Mouse (Mus musculus): Measurements from ENCODE around the gene Npy2r. TPM values are rescaled to one million over a fixed set of nuclear protein-coding genes. Genes with fewer than 3 reads are reported as not detected.

The Npy2r gene
- 0.13 TPM in 1 of 2 replicates, not detected in the other for polyA plus RNA-seq (2012; rRNA removed)

DNA sequence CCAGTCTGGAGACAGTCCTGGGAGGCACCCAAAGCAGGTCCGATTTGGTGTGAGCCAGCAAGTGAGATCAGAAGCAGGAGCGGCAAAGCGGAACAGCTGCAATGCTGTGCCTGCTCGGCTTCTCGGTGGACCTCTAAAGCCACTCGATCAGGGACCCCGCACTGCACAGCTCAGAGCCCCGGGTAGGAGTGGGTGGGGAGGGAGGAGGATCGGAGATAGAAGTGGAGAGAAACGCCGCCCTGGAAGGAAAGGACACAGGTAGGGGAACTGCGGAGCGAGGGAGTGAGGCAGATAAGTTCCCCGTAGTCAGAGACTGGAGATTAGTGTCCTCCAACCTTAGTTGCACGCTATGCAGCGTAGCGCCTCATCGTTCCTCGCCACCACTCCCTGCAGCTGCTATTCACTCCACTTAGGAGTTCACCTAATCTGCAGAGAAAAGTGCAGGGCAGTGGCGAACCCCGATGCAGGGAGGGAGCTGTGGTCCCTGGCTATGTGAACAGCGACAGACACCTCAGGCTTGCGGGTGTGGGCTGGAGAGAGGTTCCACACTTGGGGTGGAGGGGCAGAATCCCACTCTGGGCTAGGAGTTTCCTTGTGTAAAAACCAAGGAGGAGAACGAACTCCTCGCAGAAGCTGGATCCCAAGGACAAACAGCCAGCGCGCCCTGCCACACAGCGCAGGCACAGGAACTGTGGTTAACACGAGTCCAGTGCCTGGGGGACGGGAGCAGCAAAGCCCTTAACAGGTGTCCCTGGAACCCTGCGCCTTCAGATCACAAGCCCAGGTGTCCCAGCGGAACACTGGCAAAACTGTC lies at the start of gene Npy2r:
TSS of gene Npy2r (minus strand) at position 177 of the 814 bp plus-strand sequence.
- no peaks in the 10 kb centered on the region for H3K36me3 ChIP-seq (ENCODE audit: control insufficient read depth, insufficient read depth, low read length)
- peaks cover 8% of the 10 kb centered on the region for H3K4me1 ChIP-seq (ENCODE audit: control insufficient read depth, insufficient read depth, low read length)
- TF ChIP-seq POLR2A (IDR thresholded peaks at IDR 0.05; ENCODE audit: control insufficient read depth, low read depth, low read length) (no peak), CTCF (IDR thresholded peaks at IDR 0.05; ENCODE audit: control insufficient read depth, insufficient read depth, insufficient replicate concordance, low read depth, low read length) (no peak)
- H3K4me3 ChIP-seq (ENCODE audit: control insufficient read depth, low read depth, low read length), result peak within 1 kb of the TSS; percentile 46
- no peak within 1 kb of the TSS for H3K27ac ChIP-seq (ENCODE audit: control insufficient read depth, insufficient read depth, low read depth, low read length)
- H3K27me3 ChIP-seq (ENCODE audit: control insufficient read depth, insufficient read depth, low read length), result peaks cover 2% of the 10 kb centered on the region; the same call in 1 of the 2 replicates

DNA sequence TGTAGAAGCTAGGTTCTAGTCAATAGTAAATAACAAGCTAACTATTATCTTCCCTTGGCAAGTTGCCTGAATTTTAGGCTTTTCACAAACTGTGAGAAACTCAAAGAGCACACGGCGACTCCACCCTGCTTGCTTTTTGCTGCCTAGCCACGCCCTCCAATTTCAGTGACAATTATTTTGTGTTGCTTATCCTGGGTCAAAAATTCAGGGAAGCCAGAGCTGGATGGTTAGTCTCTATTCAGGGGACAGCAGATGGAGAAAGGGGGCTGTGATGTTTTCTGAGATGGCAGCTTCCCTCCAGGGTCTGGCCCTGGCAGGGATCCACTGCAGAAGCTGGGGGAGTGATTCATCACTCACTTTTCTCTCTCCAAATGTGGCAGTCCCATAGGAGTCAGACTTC lies 9.9 kb upstream of the Npy2r start:
- H3K4me1 ChIP-seq (ENCODE audit: control insufficient read depth, insufficient read depth, low read length), result no peaks in the 10 kb centered on the region
- TF ChIP-seq CTCF (IDR thresholded peaks at IDR 0.05; ENCODE audit: control insufficient read depth, insufficient read depth, insufficient replicate concordance, low read depth, low read length) (no peak), POLR2A (IDR thresholded peaks at IDR 0.05; ENCODE audit: control insufficient read depth, low read depth, low read length) (no peak)
- no peaks in the 10 kb centered on the region for H3K27me3 ChIP-seq (ENCODE audit: control insufficient read depth, insufficient read depth, low read length)
- no peak overlapping the region for H3K4me3 ChIP-seq (ENCODE audit: control insufficient read depth, low read depth, low read length)
- H3K36me3 ChIP-seq (ENCODE audit: control insufficient read depth, insufficient read depth, low read length), result no peaks in the 10 kb centered on the region
- no peak overlapping the region for H3K27ac ChIP-seq (ENCODE audit: control insufficient read depth, insufficient read depth, low read depth, low read length)

DNA sequence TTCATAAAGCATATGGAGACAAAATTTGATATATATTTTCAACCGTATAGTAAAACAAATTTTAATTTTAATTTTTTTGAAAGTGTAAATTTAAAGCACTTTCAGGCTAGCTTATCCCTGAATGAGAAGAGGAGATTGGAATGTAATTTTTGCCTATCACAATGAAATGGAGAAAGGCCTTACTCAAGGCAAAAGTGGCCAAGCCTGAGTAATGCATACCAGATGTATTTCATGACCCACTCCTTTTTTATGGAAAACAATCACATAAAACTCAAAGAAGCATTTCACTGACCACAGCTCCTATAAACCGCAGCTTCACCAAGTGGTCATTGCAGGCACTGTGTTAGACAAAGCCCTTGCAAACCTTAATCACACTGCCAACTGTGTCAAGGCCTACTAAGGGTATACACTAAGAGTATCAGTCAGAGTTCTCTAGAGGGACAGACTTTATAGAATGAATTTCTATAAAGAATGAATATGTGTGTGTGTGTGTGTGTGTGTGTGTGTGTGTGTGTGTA lies 8.5 kb upstream of the Npy2r start:
- TF ChIP-seq CTCF (IDR thresholded peaks at IDR 0.05; ENCODE audit: control insufficient read depth, insufficient read depth, insufficient replicate concordance, low read depth, low read length) (no peak), POLR2A (IDR thresholded peaks at IDR 0.05; ENCODE audit: control insufficient read depth, low read depth, low read length) (no peak)
- H3K4me3 ChIP-seq (ENCODE audit: control insufficient read depth, low read depth, low read length), result no peak overlapping the region
- no peaks in the 10 kb centered on the region for H3K36me3 ChIP-seq (ENCODE audit: control insufficient read depth, insufficient read depth, low read length)
- no peak overlapping the region for H3K27ac ChIP-seq (ENCODE audit: control insufficient read depth, insufficient read depth, low read depth, low read length)
- no peaks in the 10 kb centered on the region for H3K4me1 ChIP-seq (ENCODE audit: control insufficient read depth, insufficient read depth, low read length)
- H3K27me3 ChIP-seq (ENCODE audit: control insufficient read depth, insufficient read depth, low read length), result no peaks in the 10 kb centered on the region

DNA sequence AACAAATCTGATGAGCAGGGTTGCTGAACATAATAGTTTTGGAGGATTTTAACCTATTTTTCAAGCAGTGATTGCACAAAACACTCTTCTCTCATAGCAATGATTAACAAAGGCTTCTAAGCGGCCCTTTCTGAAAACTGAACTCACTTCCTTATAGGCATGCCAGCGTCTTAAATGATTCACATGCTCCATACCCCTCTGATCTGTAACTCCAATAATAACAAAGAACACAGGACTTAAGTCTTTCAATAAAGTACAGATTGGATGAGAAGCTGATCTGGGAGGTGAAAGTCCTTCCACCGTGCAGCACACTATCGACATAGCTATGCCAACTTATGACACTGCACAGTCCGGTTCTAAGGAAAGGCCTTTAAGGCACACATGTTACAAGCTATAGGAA lies 2.0 kb upstream of the Npy2r start:
- H3K36me3 ChIP-seq (ENCODE audit: control insufficient read depth, insufficient read depth, low read length), result no peaks in the 10 kb centered on the region
- TF ChIP-seq POLR2A (IDR thresholded peaks at IDR 0.05; ENCODE audit: control insufficient read depth, low read depth, low read length) (no peak), CTCF (IDR thresholded peaks at IDR 0.05; ENCODE audit: control insufficient read depth, insufficient read depth, insufficient replicate concordance, low read depth, low read length) (no peak)
- peaks cover 2% of the 10 kb centered on the region; the same call in 1 of the 2 replicates for H3K27me3 ChIP-seq (ENCODE audit: control insufficient read depth, insufficient read depth, low read length)

DNA sequence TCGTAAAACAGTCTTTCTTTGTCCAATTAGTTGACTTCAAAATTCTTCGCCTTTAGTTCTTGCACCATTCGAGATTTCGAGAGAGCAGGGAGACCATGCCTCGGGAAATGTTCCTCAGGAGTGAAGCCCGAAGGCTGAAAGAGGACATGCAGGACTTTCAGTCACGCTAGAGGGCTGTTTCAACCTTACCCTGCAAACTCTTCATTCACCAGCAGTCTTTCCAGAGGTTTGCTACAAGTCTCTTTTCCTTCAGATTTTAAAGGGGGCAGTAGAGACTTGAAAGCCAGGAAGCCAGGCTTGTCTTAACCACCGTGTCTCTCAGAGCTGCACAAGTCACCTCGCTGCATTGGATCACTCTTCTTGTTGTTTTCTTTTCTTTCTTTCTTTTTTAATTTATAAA lies 869 bp upstream of the Npy2r start:
- peaks cover 8% of the 10 kb centered on the region for H3K4me1 ChIP-seq (ENCODE audit: control insufficient read depth, insufficient read depth, low read length)
- no peak for TF ChIP-seq POLR2A (IDR thresholded peaks at IDR 0.05; ENCODE audit: control insufficient read depth, low read depth, low read length)
- no peak for TF ChIP-seq CTCF (IDR thresholded peaks at IDR 0.05; ENCODE audit: control insufficient read depth, insufficient read depth, insufficient replicate concordance, low read depth, low read length)
- no peak overlapping the region for H3K27ac ChIP-seq (ENCODE audit: control insufficient read depth, insufficient read depth, low read depth, low read length)
- no peaks in the 10 kb centered on the region for H3K36me3 ChIP-seq (ENCODE audit: control insufficient read depth, insufficient read depth, low read length)
- H3K27me3 ChIP-seq (ENCODE audit: control insufficient read depth, insufficient read depth, low read length), result peaks cover 2% of the 10 kb centered on the region; the same call in 1 of the 2 replicates
- peak overlapping the region; percentile 11; the same call in 1 of the 2 replicates for H3K4me3 ChIP-seq (ENCODE audit: control insufficient read depth, low read depth, low read length)

More for the DNA sequence above, 2.0 kb upstream of the Npy2r start:
- Histone ChIP-seq H3K4me1 (ENCODE audit: control insufficient read depth, insufficient read depth, low read length) (peaks cover 8% of the 10 kb centered on the region), H3K27ac (ENCODE audit: control insufficient read depth, insufficient read depth, low read depth, low read length) (no peak overlapping the region), H3K4me3 (ENCODE audit: control insufficient read depth, low read depth, low read length) (no peak overlapping the region)

DNA sequence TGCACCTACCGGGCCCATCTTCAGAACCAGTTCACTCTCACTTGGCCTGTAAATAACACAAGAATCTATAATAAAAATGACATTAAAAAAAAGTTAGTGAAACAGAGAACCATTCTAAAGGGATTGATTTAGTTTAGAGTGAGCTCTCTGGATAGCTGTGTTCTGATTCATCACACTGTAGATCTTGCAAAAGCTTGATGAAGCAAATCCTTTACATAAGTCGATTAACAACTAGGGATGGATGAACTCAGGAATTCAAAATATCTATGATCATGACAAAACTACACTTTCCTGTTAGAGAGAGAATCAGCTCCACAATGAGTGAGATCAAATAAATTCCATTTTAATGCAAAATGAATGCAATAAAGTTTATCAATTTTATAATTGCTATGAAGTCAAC lies 6.4 kb downstream of the Npy2r start:
- Histone ChIP-seq H3K4me3 (ENCODE audit: control insufficient read depth, low read depth, low read length) (no peak overlapping the region), H3K36me3 (ENCODE audit: control insufficient read depth, insufficient read depth, low read length) (no peaks in the 10 kb centered on the region), H3K27me3 (ENCODE audit: control insufficient read depth, insufficient read depth, low read length) (no peaks in the 10 kb centered on the region), H3K4me1 (ENCODE audit: control insufficient read depth, insufficient read depth, low read length) (no peaks in the 10 kb centered on the region; the same call in 1 of the 2 replicates), H3K27ac (ENCODE audit: control insufficient read depth, insufficient read depth, low read depth, low read length) (no peak overlapping the region)
- TF ChIP-seq POLR2A (IDR thresholded peaks at IDR 0.05; ENCODE audit: control insufficient read depth, low read depth, low read length) (no peak), CTCF (IDR thresholded peaks at IDR 0.05; ENCODE audit: control insufficient read depth, insufficient read depth, insufficient replicate concordance, low read depth, low read length) (no peak)

DNA sequence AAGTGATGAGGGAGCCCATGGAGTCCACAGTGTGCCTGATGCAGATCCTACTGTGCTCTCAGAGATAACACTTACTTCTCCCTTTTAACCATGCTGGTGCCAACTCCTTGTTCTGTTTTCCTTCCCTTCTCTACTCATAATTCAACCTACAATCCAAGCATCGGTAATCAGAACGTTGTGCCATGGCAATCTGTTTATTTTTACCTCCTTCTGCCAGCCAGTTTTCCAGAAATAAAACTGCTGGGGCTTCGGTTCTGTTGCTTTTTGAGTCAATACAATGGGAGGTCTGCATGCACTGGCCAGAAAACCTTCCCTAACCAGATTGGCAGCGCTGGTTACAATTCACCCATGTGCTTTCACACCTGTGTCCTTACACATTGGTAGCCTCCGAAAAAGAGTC lies 7.9 kb downstream of the Npy2r start:
- TF ChIP-seq CTCF (IDR thresholded peaks at IDR 0.05; ENCODE audit: control insufficient read depth, insufficient read depth, insufficient replicate concordance, low read depth, low read length) (no peak), POLR2A (IDR thresholded peaks at IDR 0.05; ENCODE audit: control insufficient read depth, low read depth, low read length) (no peak)
- Histone ChIP-seq H3K27ac (ENCODE audit: control insufficient read depth, insufficient read depth, low read depth, low read length) (no peak overlapping the region), H3K27me3 (ENCODE audit: control insufficient read depth, insufficient read depth, low read length) (no peaks in the 10 kb centered on the region), H3K4me1 (ENCODE audit: control insufficient read depth, insufficient read depth, low read length) (no peaks in the 10 kb centered on the region; the same call in 1 of the 2 replicates), H3K4me3 (ENCODE audit: control insufficient read depth, low read depth, low read length) (no peak overlapping the region), H3K36me3 (ENCODE audit: control insufficient read depth, insufficient read depth, low read length) (no peaks in the 10 kb centered on the region)
